Mouse (Mus musculus) right cerebral cortex, adult 18-20 months (tissue): ENCODE data around the gene Gm12253.

Experiments
- DNase-seq: peaks from one replicate; pipeline ENCODE4 v3.0.0; 2022; ENCODE audit warnings: mixed read lengths

Gene Gm12253

DNA sequence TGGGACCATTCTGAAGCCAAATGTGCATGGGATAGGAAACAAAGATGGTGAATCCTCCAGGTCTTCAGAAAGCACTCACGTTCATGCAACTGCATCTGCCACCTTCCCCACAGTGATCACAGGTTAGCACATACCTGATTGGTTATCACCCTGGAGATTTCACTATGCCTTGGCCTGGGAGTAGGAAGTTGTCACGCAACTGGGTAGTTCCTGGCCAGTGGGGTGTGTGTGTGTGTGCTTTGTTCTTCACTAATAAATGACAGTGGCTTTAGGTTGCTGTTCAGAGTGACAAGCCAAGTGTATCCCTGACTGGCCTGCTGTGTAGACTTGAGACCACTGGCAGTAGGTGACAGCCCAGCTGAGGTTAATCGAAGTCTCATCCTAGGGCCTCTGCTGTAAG is at the start of gene Gm12253:
Gene Gm12253 (plus strand): TSS at position 301 of the 400 bp plus-strand sequence.
- DNase-seq: no peak

DNA sequence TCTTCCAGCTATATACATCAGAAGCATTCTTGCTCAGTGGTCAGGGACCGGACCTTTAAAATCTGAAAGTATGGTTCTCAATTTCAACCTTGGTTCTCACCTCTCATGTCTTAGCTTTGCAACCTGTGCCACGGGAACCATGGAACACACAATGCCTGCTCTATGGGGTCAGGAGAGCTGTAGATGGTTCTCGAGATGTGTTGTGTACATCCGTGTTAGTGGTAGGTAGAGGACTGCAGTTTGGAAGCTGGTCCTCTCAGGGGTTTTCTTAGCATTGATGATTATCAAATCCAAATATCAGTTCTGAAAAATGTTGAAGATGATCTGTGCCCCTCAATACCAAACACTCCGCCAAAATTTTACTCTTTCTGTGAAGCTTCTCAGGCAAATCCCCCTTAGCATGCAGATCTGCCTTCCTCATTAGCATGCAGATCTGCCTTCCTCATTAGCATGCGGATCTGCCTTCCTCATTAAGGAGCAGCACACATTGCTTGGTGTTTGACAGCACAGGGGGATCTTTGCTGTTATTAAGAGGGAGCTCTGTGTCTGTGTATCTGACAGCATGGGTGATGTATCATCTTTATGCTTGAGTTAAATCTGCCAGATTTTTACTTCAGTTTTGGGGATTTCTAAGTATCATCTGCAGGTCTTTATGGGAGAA is 32.2 kb upstream of the Gm12253 start:
- no peak for DNase-seq

DNA sequence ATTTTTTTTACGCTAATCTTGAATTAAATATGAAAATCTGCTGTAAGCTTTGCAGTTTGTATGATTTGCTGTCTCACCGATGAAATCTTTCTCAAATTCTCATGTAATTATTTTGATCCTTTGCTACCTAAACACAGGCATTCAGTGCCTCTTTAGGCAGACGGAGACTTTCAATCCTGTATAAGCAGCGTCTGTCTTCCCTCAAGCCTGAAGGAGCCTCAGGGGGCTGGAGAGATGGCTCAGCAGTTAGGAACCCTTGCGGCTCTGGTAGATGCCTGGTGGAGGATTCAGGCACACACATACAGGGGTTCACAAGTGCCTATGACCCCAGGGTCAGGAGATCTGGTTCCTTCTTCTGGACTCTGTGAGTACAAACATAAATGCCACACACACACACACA is 31.7 kb upstream of the Gm12253 start:
- no peak for DNase-seq

DNA sequence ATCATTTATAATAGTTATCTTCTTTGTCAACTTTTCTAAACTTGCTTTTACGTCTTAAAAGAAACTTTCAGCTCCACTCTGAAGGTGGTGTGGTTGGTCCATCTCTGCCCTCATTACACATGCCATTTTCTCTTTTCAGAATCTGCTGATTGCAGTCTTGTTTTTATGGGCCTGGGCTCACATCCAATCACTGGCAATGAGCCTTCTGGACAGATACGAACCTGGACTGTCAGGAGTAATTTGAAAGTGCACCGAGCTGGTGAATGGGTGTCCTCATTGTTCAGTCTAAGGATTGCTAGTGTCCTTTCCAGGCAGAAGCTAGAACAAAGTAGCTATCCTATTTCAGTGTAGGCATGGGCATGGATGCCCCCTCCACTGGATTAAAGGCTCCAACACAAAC is 24.3 kb upstream of the Gm12253 start:
- DNase-seq: no peak

DNA sequence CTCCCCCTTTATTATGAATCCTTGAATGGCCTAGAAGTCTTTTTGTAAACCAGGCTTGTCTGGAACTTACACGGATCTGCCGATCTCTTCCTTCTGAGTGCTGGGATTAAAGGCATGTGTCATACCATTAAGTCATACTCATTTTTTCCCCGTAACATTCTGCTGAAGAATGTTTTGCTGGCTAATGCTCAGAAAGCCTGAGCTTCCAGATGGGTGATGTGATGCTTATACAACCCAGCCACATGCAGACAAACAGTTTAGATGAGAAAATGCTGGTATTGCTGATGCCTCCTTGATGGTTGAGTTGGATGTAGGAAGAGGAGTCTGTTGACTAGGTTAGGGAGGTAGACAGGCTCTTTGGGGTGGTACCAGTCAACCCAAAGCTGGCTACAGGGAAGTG is 14.0 kb upstream of the Gm12253 start:
- no peak for DNase-seq

DNA sequence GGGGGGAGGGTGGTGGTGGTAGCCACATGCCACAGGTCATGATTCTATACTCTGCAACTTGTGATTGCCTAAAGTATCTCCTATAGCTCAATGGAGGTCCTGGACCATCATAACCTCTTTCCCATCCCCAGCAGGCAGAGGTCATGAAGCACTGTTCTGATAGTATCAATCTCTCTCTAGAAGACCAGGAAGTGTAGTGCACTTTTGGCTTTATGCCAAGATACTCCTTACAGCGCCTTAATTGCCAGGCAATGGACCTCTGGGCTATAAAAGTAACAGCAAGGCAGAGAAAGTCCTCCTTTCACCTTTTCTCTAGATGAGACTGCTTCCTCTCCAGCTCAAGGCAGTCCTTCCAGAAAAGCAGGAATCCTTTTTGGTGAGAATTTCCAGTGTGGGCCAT is 11.5 kb upstream of the Gm12253 start, which contains the start of gene 1810065E05Rik:
Gene 1810065E05Rik (plus strand): TSS at position 297 of the 400 bp plus-strand sequence.
- no peak for DNase-seq

DNA sequence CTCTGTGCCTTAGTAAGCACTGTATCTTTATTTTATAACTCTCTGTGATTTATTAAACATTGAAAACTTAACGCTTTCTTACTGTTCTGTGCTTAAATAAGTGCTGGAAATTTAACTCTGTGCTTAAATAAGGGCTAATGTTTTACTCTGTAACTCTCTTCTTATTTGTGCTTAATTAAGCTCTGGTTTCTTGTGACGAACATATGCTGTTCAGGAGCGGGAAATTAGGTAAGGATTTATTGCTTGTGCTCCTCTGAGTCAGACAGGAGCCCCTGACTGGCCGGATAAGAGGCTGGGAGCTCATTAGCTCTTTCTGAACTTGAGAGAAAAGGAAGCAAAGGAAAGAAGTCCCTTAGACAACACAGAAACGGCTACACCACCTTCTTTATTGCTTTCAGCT is 5.5 kb downstream of the Gm12253 start:
- no peak for DNase-seq

DNA sequence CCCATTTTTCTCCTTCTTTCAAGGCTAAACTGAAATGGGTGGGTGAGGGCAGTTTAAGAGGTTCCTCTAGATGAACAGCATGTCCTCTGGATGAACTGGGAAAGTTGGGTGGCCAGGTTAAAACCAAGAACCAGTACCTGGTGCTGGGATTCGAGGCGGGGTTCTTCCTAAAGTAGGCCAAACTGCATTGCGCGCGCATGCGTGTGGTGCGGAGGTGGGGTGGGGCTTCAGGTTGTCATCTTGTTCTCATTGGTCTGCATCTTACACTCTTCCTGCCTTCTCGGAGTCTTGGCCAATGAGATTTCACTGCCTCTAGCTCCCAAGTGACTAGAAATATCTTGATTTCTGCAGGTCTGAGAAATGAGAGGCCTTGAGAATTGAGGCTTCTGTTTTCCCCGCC is 20.4 kb downstream of the Gm12253 start, which contains the start of gene Lypd9:
Gene Lypd9 (minus strand): TSS at position 165 of the 400 bp plus-strand sequence.
- no peak for DNase-seq

DNA sequence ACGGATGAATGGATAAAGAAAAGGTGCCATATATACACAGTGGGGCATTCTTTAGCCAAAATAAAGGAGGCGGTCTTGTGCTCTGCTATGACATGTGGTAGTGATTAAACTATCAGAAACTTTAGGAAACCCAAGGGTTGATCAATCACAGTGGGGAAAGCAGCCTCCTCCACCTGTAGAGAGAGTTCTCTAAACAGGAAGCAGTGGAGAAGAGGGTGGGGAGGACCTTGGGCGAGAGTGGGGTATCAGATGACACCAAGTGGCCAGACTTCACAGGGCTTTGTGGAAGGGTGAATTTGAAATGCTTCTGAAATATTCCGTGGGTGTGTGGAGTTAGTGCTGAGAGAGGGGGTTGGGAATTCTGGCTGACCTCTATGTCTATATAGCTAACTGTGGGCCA is 21.2 kb downstream of the Gm12253 start:
- no peak for DNase-seq

DNA sequence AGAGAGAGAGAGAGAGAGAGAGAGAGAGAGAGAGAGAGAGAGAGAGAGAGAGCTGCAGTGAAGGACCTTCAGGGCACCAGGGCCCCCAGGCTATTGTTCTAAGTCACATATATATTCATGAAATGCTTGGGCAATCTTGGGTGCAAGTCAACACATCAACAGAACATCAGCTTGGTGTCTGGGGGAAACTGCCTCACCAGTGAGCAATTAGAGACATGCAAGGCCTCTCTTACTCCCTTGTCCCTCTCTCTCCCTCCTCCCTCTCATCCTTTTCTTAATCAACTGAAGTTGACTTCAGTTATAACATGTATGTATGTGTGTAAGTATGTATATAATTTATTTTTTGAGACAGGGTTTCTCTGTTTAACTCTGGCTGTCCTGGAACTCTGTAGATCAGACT is 29.8 kb downstream of the Gm12253 start, which contains the start of gene Olfr30:
Gene Olfr30 (minus strand): TSS at position 101 of the 400 bp plus-strand sequence.
- no peak for DNase-seq
